Mouse (Mus musculus) ES-E14 (cell line): Measurements from ENCODE around the gene Taar8c.

Source experiments
- HCFC1 ChIP-seq: IDR thresholded peaks from 2 replicates; pipeline ENCODE4 v1.6.1; 2012; ENCODE audit warnings: low read length, inconsistent platforms, borderline replicate concordance; ENCODE audit not compliant: insufficient read depth
- MAFK ChIP-seq: IDR thresholded peaks from 2 replicates; pipeline ENCODE4 v1.6.1; 2014; ENCODE audit warnings: mild to moderate bottlenecking, low read depth, low read length, inconsistent platforms; ENCODE audit not compliant: insufficient read depth
- ZC3H11A ChIP-seq: IDR thresholded peaks from 2 replicates; pipeline ENCODE4 v1.6.1; 2012; ENCODE audit warnings: low read depth, mild to moderate bottlenecking, inconsistent platforms, low read length, borderline replicate concordance
- ZNF384 ChIP-seq: IDR thresholded peaks from 2 replicates; pipeline ENCODE4 v1.6.1; 2012; ENCODE audit warnings: low read depth, low read length, inconsistent platforms

DNA sequence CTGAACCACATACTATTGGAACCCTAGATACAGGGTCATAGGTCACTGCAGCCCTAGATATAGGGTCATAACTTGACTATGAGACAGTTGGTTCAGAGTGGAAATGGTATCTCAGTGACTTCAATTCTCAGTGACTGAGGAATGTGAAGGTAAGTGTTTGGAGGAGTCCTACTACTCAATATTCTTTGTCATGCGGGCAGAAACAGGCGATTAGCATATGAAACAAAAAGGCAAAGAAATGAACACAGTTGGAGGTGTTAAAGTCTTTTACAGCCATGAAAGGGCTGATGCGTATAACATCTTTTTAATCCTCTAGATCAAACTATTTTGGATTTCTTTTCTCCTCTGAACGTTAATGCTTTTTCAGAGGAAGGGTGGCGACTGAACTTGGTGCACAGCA, 15.8 kb downstream of the Taar8c start:
- TF ChIP-seq ZC3H11A (no peak), MAFK (no peak), HCFC1 (no peak), ZNF384 (no peak)
